Mouse (Mus musculus): ENCODE results near the gene Vasp.

- TF ChIP-seq GATA1 (IDR thresholded peaks at IDR 0.05; ENCODE audit: borderline replicate concordance, low read length) (no peak), FLI1 (IDR thresholded peaks at IDR 0.05; ENCODE audit: low read length) (no peak)
Measured at GRCm38 (mm10) chr7:19231849-19232248, 39.8 kb downstream of the Vasp start.

All from megakaryocyte, embryonic 14.5 days (primary cell).